Mouse (Mus musculus) liver, embryonic 14.5 days (tissue): ENCODE measurements around the gene Scrt2. TPM values are rescaled to one million over a fixed set of nuclear protein-coding genes. Genes with fewer than 3 reads are reported as not detected.

Experiments
- ATAC-seq: fragments of 200-750 bp; cut with Nextera tagmentation; 2 replicates; pipeline ENCODE4 v1.8.0; 2017; ENCODE audit warnings: moderate number of reproducible peaks, mild to moderate bottlenecking, moderate library complexity; ENCODE audit not compliant: insufficient read depth
- DNase-seq, 3 experiments: peaks; one replicate each; pipeline ENCODE4 v3.0.0-alpha.2; 2012 to 2013; ENCODE audit warnings: low read depth in 3 of 3, low spot score in 3 of 3
- H3K27ac ChIP-seq: fragments of 300-500 bp; sonication (generic); 2 replicates; pipeline ENCODE4 v1.5.1; 2014; ENCODE audit warnings: moderate library complexity, mild to moderate bottlenecking, control low read depth, inconsistent platforms
- H3K27me3 ChIP-seq: fragments of 300-500 bp; sonication (generic); 2 replicates; pipeline ENCODE4 v1.6.1; 2014; ENCODE audit warnings: mild to moderate bottlenecking, low read length, moderate library complexity; ENCODE audit not compliant: control insufficient read depth, insufficient read depth
- H3K36me3 ChIP-seq: fragments of 300-500 bp; sonication (generic); replicated peaks from 2 replicates; pipeline ENCODE4 v1.6.1; 2014; ENCODE audit warnings: low read depth; ENCODE audit not compliant: control insufficient read depth, insufficient read depth
- H3K4me1 ChIP-seq, 2 experiments: fragments of 200-500 bp in 1 of 2; fragments of 300-500 bp in 1 of 2; sonication (generic) in 1 of 2; replicated peaks; 2 replicates each; pipeline ENCODE4 v1.6.1; 2012 to 2014; ENCODE audit warnings: antibody characterized with exemption in 1 of 2, inconsistent platforms in 1 of 2, low read length in 1 of 2; ENCODE audit not compliant: control insufficient read depth in 2 of 2, insufficient read depth in 2 of 2
- H3K4me2 ChIP-seq: fragments of 300-500 bp; sonication (generic); 2 replicates; pipeline ENCODE4 v1.6.1; 2014; ENCODE audit warnings: low read depth, mild to moderate bottlenecking, control low read depth, moderate library complexity
- H3K4me3 ChIP-seq, 2 experiments: fragments of 200-500 bp in 1 of 2; fragments of 300-500 bp in 1 of 2; sonication (generic) in 1 of 2; 2 replicates each; pipeline ENCODE4 v1.5.1; 2012 to 2014; ENCODE audit warnings: low read depth in 2 of 2, low read length in 2 of 2, mild to moderate bottlenecking in 2 of 2, control low read depth in 1 of 2, inconsistent platforms in 1 of 2, moderate library complexity in 1 of 2; ENCODE audit not compliant: insufficient read depth in 1 of 2
- H3K9ac ChIP-seq: fragments of 300-500 bp; sonication (generic); replicated peaks from 2 replicates; pipeline ENCODE4 v1.6.1; 2014; ENCODE audit warnings: mild to moderate bottlenecking, control low read depth, moderate library complexity
- H3K9me3 ChIP-seq: fragments of 300-500 bp; sonication (generic); 2 replicates; pipeline ENCODE4 v1.6.1; 2016; ENCODE audit warnings: low read length, mixed read lengths; ENCODE audit not compliant: control insufficient read depth
- CTCF ChIP-seq: IDR thresholded peaks from 2 replicates; pipeline ENCODE4 v1.5.1; 2016; ENCODE audit warnings: antibody characterized with exemption, low read depth, control low read depth
- EP300 ChIP-seq: IDR thresholded peaks from 2 replicates; pipeline ENCODE4 v1.6.1; 2016; ENCODE audit warnings: antibody characterized with exemption, low read depth
- WGBS: fragments of 180-500 bp; shearing (Covaris S2); extraction: QIAGEN DNeasy Blood & Tissue Kit; methylation state at CpG from one replicate; pipeline ENCODE4 v1.1.7; 2014; ENCODE audit not compliant: insufficient replicate concordance; 5-methylcytosine and 5-hydroxymethylcytosine counted together
- polyA plus RNA-seq, 2 experiments: library from polyadenylated mRNA; depleted of rRNA in 1 of 2; stranded (reverse) in 1 of 2; unstranded in 1 of 2; fragments of >200 nt; fragmentation: Nextera tagmentation in 1 of 2; extraction: Ambion mirVana in 1 of 2; gene quantifications; 2 replicates each; pipeline versions ENCODE4 v1.2.1 to v1.2.3; 2012 to 2014

The Scrt2 gene
- polyA plus RNA-seq, 2 experiments, result 0.01 TPM; not detected in 1

- TF ChIP-seq CTCF (peak; percentile 100), EP300 (no peak)
- Histone ChIP-seq H3K36me3 (peaks cover 4% of the 10 kb centered on the region), H3K4me2 (no peak overlapping the region), H3K9me3 (no peaks in the 10 kb centered on the region), H3K27me3 (no peaks in the 10 kb centered on the region; the same call in 1 of the 2 replicates), H3K4me1 (peaks cover 3 to 11% of the 10 kb centered on the region in 2 experiments), H3K4me3 (no peak overlapping the region), H3K27ac (no peak overlapping the region), H3K9ac (no peak overlapping the region)
- WGBS, result 8% methylated on average over 7 of the region's 7 CpGs
- DNase-seq (peak; percentile 78 to 84 (median 83)), ATAC-seq (peak; percentile 80)
These were observed 30.6 kb downstream of the Scrt2 start for GRCm38 (mm10) chr2:152111920-152112319.

- peaks cover 4% of the 10 kb centered on the region for H3K36me3 ChIP-seq
- DNase-seq (no peak), ATAC-seq (no peak)
- H3K9me3 ChIP-seq, result no peaks in the 10 kb centered on the region
- H3K4me3 ChIP-seq, result no peak overlapping the region
- H3K27me3 ChIP-seq, result no peaks in the 10 kb centered on the region; the same call in 1 of the 2 replicates
- WGBS, result 68% methylated on average over 5 of the region's 5 CpGs
- no peak overlapping the region for H3K9ac ChIP-seq
- TF ChIP-seq EP300, result no peak
- no peak for TF ChIP-seq CTCF
- no peak overlapping the region for H3K27ac ChIP-seq
- peaks cover 7 to 16% of the 10 kb centered on the region in 2 experiments for H3K4me1 ChIP-seq
- no peak overlapping the region for H3K4me2 ChIP-seq
These were observed 31.2 kb downstream of the Scrt2 start for GRCm38 (mm10) chr2:152112490-152112889.

DNA sequence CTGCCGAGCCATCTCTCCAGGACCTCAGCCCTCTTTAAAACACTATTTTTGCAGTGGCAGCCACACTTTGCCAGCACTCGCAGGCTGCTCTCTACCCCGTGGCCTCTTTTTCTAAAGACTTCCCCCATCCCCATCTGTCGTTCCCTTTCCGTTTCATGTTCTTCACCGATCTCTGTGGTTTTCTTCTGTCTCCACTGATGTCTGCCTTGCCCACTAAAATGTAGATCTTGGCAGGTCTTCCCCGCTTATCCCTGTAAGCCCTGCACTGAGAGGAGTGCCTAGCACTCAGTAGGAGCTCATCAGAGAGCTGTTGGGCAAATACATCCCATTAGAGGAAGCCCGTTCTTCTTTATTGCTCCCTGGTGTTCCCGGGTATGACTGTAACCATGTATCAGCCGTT lies 31.6 kb downstream of the Scrt2 start:
- H3K9ac ChIP-seq, result no peak overlapping the region
- no peak overlapping the region for H3K27ac ChIP-seq
- no peak overlapping the region for H3K4me2 ChIP-seq
- no peak for TF ChIP-seq EP300
- TF ChIP-seq CTCF, result no peak
- peaks cover 7 to 21% of the 10 kb centered on the region in 2 experiments for H3K4me1 ChIP-seq
- no peaks in the 10 kb centered on the region for H3K9me3 ChIP-seq
- 18% methylated on average over 10 of the region's 10 CpGs for WGBS
- peaks cover under 1% of the 10 kb centered on the region for H3K36me3 ChIP-seq
- H3K4me3 ChIP-seq, result no peak overlapping the region
- ATAC-seq, result no peak
- H3K27me3 ChIP-seq, result no peaks in the 10 kb centered on the region; the same call in 1 of the 2 replicates
- DNase-seq, result no peak

DNA sequence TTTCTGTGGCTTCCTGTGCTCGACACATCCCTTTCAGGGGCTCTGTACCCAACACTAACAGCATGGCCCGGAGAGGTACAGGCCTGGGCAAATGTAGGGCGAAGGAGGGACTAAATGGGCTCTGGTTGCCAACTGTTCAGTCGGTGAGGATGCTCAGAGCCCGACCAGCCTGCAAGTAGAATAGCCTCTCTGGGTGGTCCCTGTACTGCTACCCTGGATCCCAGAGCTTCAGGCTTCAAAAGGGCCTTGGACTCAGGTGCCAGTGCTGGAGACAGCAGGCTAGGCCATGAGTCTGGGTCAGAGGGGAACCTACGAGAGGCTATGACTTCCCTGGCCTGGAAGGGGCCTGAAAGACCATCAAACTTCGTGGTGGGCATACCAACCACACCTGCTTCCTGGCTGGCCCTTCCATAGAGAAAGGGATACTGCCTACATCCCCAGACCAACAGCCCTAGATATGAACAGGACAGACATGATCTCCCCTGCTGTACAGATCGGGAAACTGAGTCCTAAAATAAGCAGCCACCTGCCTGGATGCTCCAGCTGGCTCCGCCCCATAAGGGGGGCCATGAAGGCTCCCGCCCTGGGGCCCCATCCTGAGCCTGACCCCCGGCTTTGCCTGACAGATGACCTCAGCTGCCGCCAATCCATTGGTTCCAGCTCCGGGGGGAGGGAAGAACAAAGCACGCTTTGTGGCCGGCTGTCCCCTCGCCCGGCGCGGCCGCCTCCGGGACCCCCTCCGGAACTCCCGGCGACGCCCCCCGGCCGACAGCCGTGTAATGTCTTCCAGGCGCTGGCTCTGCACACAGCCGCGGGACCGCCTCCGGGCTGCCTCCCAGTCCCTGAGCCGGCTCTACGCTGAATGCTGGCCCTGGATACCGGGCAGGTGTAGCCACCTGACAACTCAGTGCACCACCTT lies 33.0 kb downstream of the Scrt2 start:
- DNase-seq (no peak), ATAC-seq (no peak)
- Histone ChIP-seq H3K27me3 (no peaks in the 10 kb centered on the region; the same call in 1 of the 2 replicates), H3K4me1 (peaks cover 7 to 23% of the 10 kb centered on the region in 2 experiments), H3K9me3 (no peaks in the 10 kb centered on the region), H3K36me3 (no peaks in the 10 kb centered on the region), H3K9ac (0 out of 2 replicates have a peak overlapping the region, but pooled peaks have one; percentile 9), H3K27ac (no peak overlapping the region), H3K4me3 (0 out of 4 replicates have a peak overlapping the region, but pooled peaks of 1 of the 2 experiments have one; percentile 16), H3K4me2 (peak overlapping the region; percentile 39)
- no peak for TF ChIP-seq EP300
- no peak for TF ChIP-seq CTCF
- 20% methylated on average over 36 of the region's 36 CpGs for WGBS

DNA sequence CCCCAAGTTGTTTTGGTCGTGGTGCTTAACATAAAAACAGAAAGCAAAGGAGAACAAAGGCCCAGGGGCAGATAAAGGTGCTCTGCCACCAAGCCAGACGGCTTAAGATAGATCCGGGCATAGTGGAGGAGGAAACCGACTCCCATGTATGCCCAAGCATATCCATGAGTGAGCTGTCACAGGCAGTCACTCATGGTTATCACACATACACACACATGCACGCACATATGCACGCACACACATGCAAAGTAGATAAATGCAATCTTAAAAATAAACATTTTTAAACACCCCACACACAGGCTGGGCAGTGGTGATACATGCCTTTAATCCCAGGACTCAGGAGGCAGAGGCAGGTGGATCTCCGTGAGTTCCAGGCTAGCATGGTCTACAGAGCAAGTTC lies 36.4 kb downstream of the Scrt2 start:
- TF ChIP-seq CTCF (no peak), EP300 (peak; percentile 56; the same call in 1 of the 2 replicates)
- Histone ChIP-seq H3K4me2 (no peak overlapping the region), H3K9me3 (no peaks in the 10 kb centered on the region), H3K27ac (no peak overlapping the region), H3K36me3 (no peaks in the 10 kb centered on the region), H3K4me1 (peaks cover 12 to 32% of the 10 kb centered on the region in 2 experiments), H3K9ac (no peak overlapping the region), H3K27me3 (no peaks in the 10 kb centered on the region; the same call in 1 of the 2 replicates), H3K4me3 (no peak overlapping the region)
- 32% methylated on average over 7 of the region's 7 CpGs for WGBS
- DNase-seq (no peak), ATAC-seq (peak; percentile 62; the same call in 1 of the 2 replicates)
